Mouse (Mus musculus) embryo, embryonic 10 days (tissue): ENCODE results near the gene Tsfm.
"Not testable (repeated sequence)": the region's sequence is repeated elsewhere in the genome, so short reads cannot be mapped to it uniquely, and the experiment has no call there.

Experiments used
- DNase-seq: peaks from one replicate; pipeline ENCODE4 v3.0.0-alpha.2; 2015; ENCODE audit warnings: low spot score

Tsfm gene

DNA sequence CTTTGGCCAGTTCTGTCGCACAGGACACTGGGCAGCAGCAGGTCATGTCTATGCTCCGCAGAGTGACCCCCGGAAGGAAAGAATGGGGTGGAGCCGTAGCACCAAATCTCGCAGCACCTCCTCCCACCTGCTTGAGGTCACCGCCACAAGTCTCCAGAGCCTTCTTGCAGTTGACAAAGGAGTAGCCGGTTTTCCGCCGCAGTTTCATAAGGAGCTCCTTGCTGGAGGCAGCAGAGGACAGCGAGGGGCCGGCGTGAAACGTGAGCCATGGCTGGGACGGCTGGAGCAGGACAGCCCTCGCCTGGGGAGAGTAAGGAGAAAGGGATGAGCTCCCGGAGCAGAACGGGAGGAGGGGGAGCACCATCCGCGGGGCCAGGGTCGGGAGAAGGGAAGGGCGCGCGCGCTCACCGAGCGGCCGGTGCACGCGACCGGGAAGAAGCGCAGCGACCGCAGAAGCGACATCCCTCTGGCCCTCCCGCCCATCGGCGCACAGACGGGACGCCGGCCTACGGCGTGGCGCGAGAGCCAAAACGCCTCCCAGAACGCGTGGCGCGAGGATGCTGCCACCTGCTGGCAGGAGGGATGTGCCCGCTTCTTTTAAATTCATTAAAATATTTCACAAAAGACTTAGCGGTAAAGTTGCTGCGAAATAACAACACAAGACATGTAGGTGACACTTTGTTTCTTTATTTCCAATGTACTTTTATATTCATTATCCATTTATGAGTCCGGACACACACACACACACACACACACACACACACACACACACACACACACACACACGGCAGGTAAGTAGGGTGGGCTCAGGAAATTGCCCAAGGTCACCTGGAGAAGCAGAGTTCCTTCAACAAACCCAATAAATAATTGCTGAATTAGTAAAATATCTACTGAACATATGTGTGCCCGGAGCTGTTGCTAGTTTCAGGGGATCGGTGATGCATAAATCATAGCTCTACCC is at the start of gene Tsfm:
Gene Tsfm (minus strand): TSS at position 505 of the 961 bp plus-strand sequence.
- peak; percentile 98 for DNase-seq

DNA sequence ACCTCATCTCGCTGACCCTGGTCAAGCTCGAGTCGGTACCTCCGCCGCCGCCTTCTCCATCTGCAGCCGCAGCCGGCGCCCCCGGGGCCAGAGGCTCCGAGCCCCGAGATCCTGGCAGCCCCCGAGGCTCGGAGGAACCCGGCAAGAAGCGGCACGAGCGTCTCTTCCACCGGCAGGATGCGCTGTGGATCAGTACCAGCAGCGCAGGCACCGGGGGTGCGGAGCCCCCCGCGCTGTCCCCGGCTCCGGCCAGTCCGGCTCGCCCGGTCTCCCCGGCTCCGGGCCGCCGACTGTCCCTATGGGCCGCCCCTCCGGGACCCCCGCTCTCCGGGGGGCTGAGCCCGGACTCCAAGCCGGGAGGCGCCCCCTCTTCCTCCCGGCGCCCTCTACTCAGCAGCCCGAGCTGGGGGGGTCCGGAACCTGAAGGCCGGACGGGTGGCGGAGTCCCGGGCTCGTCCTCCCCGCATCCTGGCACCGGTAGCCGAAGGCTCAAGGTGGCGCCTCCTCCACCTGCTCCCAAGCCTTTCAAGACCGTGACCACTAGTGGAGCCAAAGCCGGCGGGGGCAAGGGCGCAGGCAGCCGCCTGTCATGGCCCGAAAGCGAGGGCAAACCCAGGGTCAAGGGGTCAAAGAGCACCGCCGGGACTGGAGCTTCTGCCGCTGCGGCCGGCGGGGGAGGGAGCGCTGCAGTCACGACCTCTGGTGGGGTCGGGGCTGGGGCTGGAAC is 49.2 kb upstream of the Tsfm start:
- DNase-seq: peak; percentile 63

DNA sequence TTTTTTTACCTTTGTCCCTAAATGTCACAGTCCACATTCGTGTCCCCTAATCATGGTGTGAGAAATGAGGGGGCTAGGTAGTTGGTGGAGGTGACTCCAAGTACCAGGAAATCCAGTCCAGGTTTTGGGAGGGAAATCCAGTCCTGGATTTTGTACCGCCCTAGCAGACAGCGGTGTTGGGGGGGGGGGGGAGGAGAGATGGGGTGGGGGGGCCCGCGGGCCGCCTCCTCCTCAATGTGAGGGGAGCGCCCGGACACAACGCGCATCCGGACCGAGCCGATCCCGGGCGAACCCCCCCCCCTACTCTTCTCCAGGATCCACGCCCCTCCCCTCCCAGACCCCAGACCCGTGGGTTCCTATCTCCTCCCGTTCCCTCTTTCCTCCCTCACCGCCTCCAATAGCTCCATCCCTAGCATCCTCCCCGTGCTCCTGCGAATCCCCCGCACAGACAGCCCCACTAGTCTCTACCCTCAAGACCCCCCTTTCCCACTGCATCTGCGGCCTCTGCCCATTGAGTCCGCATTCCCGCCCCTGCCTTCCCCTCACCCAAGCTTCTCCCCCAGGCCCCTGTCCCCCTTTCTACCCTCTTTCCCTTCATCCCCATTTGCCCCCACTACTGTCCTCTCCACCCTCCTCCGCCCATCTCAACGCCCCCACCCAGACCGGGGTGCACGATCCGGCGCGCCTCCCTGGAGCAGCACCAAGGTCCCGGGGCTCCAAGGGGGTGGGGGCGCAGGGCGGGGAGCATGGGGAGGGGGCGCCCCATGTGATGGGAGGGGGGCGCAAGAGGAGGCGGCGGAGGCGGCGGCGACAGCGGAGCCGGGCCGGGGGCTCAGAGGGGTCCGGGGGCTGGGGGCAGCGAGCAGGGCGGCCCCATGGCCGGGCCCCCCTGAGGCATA is 48.3 kb upstream of the Tsfm start:
- DNase-seq: peak; percentile 64

DNA sequence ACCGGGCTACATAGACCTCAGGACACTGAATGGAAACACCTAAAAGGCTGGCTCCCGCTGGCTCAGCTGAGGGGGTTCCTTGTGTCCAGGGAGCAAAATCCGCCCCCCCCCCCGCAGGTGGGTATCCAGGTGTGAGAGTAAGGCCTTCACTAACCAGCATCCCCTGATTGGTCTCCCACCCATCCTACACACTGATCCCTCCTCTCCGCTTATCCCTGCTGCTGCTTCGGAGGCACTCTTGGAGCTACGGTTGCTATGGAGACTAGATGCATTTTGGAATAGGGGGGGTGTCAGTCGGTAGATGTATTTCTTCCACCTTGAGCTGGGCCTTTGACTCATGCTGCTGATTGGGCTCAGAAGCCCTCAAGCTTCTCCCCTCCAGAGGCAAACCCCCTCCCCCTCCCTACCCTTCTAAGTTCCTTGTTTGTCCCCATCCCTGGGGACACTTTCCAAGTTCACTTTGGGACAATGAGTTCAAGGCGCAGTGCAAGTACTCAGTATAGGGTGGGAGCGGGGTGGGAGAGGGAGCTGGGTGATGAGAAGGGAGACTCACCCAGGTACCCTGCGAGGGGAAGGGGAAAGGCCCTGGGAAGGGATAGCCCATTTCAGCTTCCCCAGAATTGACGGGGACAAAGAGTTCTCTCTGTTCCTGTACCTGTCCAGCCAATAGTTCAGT is 47.5 kb upstream of the Tsfm start:
- DNase-seq: no peak

- DNase-seq: no peak
These were observed 46.9 kb upstream of the Tsfm start for GRCm38 (mm10) chr10:127077515-127077914.

DNA sequence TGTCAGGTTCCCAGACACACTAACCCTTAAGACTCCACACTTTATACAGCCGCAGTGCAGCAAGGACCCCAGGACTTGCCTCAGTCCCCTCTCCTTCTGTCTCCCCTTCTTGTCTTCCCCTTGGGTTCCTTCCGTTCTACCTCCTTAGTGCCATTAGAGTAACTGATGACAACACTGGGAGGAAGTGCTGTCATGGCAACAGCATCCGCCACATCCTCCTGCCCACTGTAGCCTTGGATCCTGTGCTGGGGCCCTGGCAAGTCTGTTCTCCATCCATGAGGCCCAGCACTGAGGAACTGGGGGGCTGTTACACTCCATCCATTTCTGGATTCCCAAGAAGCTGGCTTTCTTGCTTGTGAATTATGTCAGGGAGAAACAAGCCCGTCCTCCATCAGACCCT is 45.4 kb upstream of the Tsfm start:
- no peak for DNase-seq

- no peak for DNase-seq
These were observed 45.0 kb upstream of the Tsfm start for GRCm38 (mm10) chr10:127075651-127076050.

GRCm38 (mm10) chr10:127075080-127075479 is 44.4 kb upstream of the Tsfm start, which contains the start of gene Agap2:
Agap2 (plus strand) TSS chr10:127075284.
- no peak for DNase-seq

DNA sequence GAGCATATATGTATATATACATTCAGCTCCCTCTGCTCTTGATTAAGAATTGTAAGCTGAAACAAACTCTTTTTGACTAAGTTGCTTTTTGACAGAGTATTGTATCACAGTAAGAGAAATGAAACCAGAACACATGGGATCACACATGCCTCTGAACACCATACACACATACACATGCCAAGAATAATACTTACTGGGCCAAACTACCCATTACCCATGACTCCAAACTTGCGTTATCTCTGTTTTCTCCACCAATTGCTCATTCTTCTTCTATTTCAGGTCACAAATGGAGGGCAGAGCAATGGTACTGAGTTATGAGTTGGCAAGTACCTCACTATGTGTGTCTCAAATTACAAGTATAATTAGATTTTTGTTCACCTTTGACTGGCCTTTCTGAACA is 43.3 kb upstream of the Tsfm start:
- no peak for DNase-seq

DNA sequence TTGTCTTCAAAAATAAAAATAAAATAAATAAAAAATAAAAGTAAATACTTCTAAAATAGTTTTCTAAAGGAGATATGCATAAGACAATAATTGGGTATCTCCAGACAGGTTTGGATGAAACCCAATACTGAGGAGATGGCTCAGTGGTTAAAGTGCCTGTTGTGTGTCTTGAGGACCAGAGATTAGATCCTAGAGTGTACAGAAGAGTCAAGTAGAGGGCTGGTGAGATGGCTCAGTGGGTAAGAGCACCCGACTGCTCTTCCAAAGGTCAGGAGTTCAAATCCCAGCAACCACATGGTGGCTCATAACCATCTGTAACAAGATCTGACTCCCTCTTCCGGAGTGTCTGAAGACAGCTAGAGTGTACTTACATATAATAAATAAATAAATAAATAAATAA is 42.3 kb upstream of the Tsfm start:
- DNase-seq: not testable (repeated sequence)

DNA sequence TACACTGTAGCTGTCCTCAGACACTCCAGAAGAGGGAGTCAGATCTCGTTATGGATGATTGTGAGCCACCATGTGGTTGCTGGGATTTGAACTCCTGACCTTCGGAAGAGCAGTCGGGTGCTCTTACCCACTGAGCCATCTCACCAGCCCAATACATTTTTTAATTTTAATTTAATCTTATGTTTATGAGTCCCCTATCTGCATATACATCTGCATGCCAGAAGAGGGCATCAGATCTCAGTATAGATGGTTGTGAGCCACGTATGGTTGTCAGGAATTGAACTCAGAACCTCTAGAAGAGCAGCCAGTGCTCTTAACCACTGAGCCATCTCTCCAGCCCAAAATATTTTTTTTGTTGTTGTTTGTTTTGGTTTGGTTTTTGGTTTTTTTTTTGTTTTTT is 41.6 kb upstream of the Tsfm start:
- not testable (repeated sequence) for DNase-seq

GRCm38 (mm10) chr10:127071203-127071602 is 40.6 kb upstream of the Tsfm start:
- DNase-seq: no peak

- DNase-seq: peak; percentile 99
These were observed 39.8 kb upstream of the Tsfm start, which contains the start of gene Tspan31 for GRCm38 (mm10) chr10:127070190-127071121. Tspan31 (minus strand) TSS chr10:127070264.

GRCm38 (mm10) chr10:127069281-127070189 is 38.9 kb upstream of the Tsfm start:
- DNase-seq: peak; percentile 67

GRCm38 (mm10) chr10:127068360-127069038 is 37.9 kb upstream of the Tsfm start:
- no peak for DNase-seq

DNA sequence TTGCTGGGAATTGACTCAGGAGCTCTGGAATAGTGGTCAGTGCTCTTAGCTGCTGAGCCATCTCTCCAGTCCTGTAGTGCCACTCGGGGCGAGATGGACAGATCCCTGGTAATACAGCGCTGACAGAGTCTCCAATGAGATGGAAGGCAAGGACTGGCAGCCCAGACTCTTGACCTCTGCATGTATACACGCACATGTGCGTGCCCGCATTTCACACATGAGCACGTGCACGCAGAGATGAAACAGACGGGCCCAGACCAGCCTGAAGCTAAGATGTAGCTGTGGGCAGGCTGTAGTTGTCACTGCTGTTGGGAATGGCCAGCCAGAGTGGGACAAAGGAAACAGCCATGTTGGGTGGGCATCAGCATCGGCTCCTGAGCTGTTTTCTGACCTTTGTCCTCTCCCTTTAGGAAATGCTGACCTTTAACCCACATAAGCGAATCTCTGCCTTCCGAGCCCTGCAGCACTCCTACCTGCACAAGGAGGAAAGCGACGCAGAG is 35.9 kb upstream of the Tsfm start:
- DNase-seq: no peak

DNA sequence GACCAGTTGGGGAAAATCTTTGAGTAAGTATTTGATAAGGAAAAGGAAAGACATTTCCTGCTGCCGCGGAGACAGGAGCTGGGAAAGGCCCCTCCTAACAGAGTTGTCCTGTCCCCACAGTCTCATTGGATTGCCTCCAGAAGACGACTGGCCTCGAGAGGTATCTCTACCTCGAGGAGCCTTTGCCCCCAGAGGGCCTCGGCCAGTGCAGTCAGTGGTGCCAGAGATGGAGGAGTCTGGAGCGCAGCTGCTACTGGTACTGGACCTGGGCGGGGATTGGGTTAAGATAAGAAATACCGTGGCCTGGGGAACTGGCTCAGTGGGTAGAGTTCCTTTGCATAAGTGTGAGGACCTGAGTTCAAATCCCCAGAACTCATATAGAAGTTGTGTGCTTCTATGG is 35.3 kb upstream of the Tsfm start:
- DNase-seq: no peak
